Mouse (Mus musculus) C2C12 (cell line): Measurements from ENCODE around the gene Mindy4. TPM values are rescaled to one million over a fixed set of nuclear protein-coding genes. Genes with fewer than 3 reads are reported as not detected.

Source experiments
- H3K27me3 ChIP-seq: one replicate; pipeline ENCODE4 v1.6.1; 2011; ENCODE audit not compliant: control insufficient read depth, insufficient read depth, insufficient read length
- H3K36me3 ChIP-seq: one replicate; pipeline ENCODE4 v1.6.1; 2011; ENCODE audit not compliant: control insufficient read depth, insufficient read depth
- H3K4me3 ChIP-seq: one replicate; pipeline ENCODE4 v1.5.1; 2011; ENCODE audit warnings: mild to moderate bottlenecking, control low read depth; ENCODE audit not compliant: poor library complexity, insufficient read depth, severe bottlenecking
- H3K79me2 ChIP-seq: one replicate; pipeline ENCODE4 v1.6.1; 2011; ENCODE audit not compliant: control insufficient read depth, insufficient read depth
- H3K79me3 ChIP-seq: one replicate; pipeline ENCODE4 v1.6.1; 2011; ENCODE audit warnings: low read depth, control low read depth
- H3ac ChIP-seq: one replicate; pipeline ENCODE3; 2011; ENCODE audit warnings: low read depth; ENCODE audit not compliant: control insufficient read depth, insufficient read length
- CEBPB ChIP-seq: IDR thresholded peaks from one replicate; pipeline ENCODE4 v1.6.1; 2011; ENCODE audit warnings: low read depth, mild to moderate bottlenecking, control low read depth, moderate library complexity
- CTCF ChIP-seq: IDR thresholded peaks from one replicate; pipeline ENCODE4 v1.5.1; 2011; ENCODE audit not compliant: control insufficient read depth, insufficient read depth, insufficient read length
- FOSL1 ChIP-seq: IDR thresholded peaks from one replicate; pipeline ENCODE4 v1.8.0; 2011; ENCODE audit warnings: mild to moderate bottlenecking, low read length; ENCODE audit not compliant: poor library complexity, insufficient read depth, severe bottlenecking
- MAX ChIP-seq: IDR thresholded peaks from one replicate; pipeline ENCODE4 v1.6.1; 2011; ENCODE audit warnings: mild to moderate bottlenecking, control low read depth
- MYOD1 ChIP-seq: IDR thresholded peaks from one replicate; pipeline ENCODE4 v1.6.1; 2011; ENCODE audit warnings: low read depth; ENCODE audit not compliant: control insufficient read depth, insufficient read length
- MYOG ChIP-seq: IDR thresholded peaks from one replicate; pipeline ENCODE4 v1.6.1; 2011; ENCODE audit not compliant: control insufficient read depth, insufficient read length; ENCODE audit errors: extremely low read depth
- USF1 ChIP-seq: IDR thresholded peaks from one replicate; pipeline ENCODE4 v1.6.1; 2011; ENCODE audit warnings: low read depth, mild to moderate bottlenecking, control low read depth, moderate library complexity
- polyA plus RNA-seq: library from polyadenylated mRNA; unstranded; fragments of >200 nt; fragmentation: generic; extraction: Trizol; gene quantifications from one replicate; pipeline ENCODE4 v1.2.1, GENCODE M21; 2012; ENCODE audit warnings: missing spikeins

The Mindy4 gene
- polyA plus RNA-seq, 1 experiment: 2.6 TPM

GRCm38 (mm10) chr6:55246441-55246840, 43.3 kb downstream of the Mindy4 start:
- H3K79me2 ChIP-seq: no peaks in the 10 kb centered on the region
- TF ChIP-seq FOSL1 (no peak), MYOD1 (no peak), CTCF (no peak), MYOG (no peak), MAX (no peak), USF1 (no peak), CEBPB (no peak)
- no peaks in the 10 kb centered on the region for H3K36me3 ChIP-seq
- no peak overlapping the region for H3ac ChIP-seq
- H3K79me3 ChIP-seq: no peaks in the 10 kb centered on the region
- no peaks in the 10 kb centered on the region for H3K27me3 ChIP-seq
- H3K4me3 ChIP-seq: no peak overlapping the region

- TF ChIP-seq MYOD1 (no peak), CEBPB (no peak), MYOG (no peak), CTCF (no peak), USF1 (no peak), MAX (no peak), FOSL1 (no peak)
- H3K36me3 ChIP-seq: no peaks in the 10 kb centered on the region
- no peaks in the 10 kb centered on the region for H3K79me2 ChIP-seq
- H3K27me3 ChIP-seq: no peaks in the 10 kb centered on the region
- no peak overlapping the region for H3K4me3 ChIP-seq
- H3ac ChIP-seq: no peak overlapping the region
- no peaks in the 10 kb centered on the region for H3K79me3 ChIP-seq
Observed at GRCm38 (mm10) chr6:55246911-55247438, 43.8 kb downstream of the Mindy4 start.

GRCm38 (mm10) chr6:55249263-55249662, 46.1 kb downstream of the Mindy4 start:
- Histone ChIP-seq H3K79me2 (no peaks in the 10 kb centered on the region), H3K79me3 (no peaks in the 10 kb centered on the region), H3K27me3 (no peaks in the 10 kb centered on the region), H3ac (no peak overlapping the region), H3K4me3 (no peak overlapping the region), H3K36me3 (no peaks in the 10 kb centered on the region)
- TF ChIP-seq CEBPB (no peak), MYOG (no peak), CTCF (no peak), MYOD1 (no peak), FOSL1 (no peak), USF1 (no peak), MAX (no peak)

GRCm38 (mm10) chr6:55250809-55251208, 47.6 kb downstream of the Mindy4 start:
- Histone ChIP-seq H3K4me3 (no peak overlapping the region), H3K27me3 (no peaks in the 10 kb centered on the region), H3K79me3 (no peaks in the 10 kb centered on the region), H3K79me2 (no peaks in the 10 kb centered on the region), H3ac (no peak overlapping the region), H3K36me3 (no peaks in the 10 kb centered on the region)
- TF ChIP-seq CTCF (no peak), FOSL1 (no peak), USF1 (no peak), CEBPB (no peak), MAX (no peak), MYOG (no peak), MYOD1 (no peak)

GRCm38 (mm10) chr6:55251596-55251995, 48.4 kb downstream of the Mindy4 start:
- TF ChIP-seq CTCF (no peak), USF1 (no peak), MAX (no peak), CEBPB (no peak), MYOG (no peak), FOSL1 (no peak), MYOD1 (no peak)
- no peaks in the 10 kb centered on the region for H3K79me2 ChIP-seq
- H3K79me3 ChIP-seq: no peaks in the 10 kb centered on the region
- H3K27me3 ChIP-seq: no peaks in the 10 kb centered on the region
- no peak overlapping the region for H3K4me3 ChIP-seq
- H3ac ChIP-seq: no peak overlapping the region
- no peaks in the 10 kb centered on the region for H3K36me3 ChIP-seq
